Mouse (Mus musculus): ENCODE measurements around the gene Necab3. TPM values are rescaled to one million over a fixed set of nuclear protein-coding genes. Genes with fewer than 3 reads are reported as not detected.

Necab3 gene
- polyA plus RNA-seq, 1 experiment from 2014 or later, result 18.2 TPM

DNA sequence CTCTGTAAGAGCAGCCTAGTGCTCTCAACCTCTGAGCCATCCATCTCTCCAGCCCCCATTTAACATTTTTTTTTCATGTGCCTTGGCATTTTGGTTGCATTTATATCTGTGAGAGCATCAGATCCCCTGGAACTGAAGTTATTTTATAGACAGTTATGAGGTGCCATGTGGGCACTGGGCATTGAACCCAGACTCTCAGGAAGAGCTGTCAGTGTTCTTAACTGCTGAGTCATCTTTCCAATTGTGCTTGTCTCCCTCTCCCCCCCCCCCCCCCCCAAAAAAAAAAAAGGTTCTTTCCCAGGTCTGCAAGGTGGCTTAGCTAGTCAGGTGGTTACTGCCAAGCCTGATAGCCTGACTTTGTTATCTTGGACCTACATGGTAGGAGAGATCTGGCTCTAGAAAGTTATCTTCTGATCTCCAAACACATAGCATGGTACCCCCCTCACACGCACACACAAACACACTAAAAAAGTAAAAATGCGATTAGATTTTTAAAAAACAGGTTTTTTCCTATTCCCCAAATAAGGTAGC lies 58.9 kb downstream of the Necab3 start:
- 97% methylated on average over 2 of the region's 2 CpGs for WGBS

DNA sequence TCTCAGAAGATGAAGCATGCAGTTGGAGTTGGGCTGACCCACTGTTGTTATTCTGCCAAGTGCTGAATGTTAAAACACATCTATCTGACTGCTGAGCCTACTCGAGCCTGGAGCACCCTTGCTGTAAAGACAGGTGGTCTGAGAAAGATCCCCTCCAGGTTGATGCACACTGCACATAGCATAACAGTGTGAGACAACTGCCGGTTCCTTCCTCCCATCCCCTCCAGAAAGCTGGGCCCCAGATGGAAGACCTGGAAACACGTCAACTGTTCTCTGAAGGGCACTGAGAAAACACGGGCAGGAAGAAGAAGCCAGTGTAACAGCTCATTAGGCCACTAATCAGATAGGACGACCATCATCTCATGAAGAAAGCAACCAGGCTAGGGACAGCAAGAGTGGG lies 60.1 kb downstream of the Necab3 start:
- Histone ChIP-seq H3K4me3 (no peak overlapping the region), H3K4me1 (0 out of 2 replicates have a peak, but pooled peaks cover 2% of the 10 kb centered on the region), H3K27me3 (replicated peaks) (no peaks in the 10 kb centered on the region), H3K27ac (no peak overlapping the region), H3K36me3 (0 out of 2 replicates have a peak, but pooled peaks cover 7% of the 10 kb centered on the region), H3K9ac (no peak overlapping the region), H3K4me2 (replicated peaks) (no peak overlapping the region), H3K9me3 (no peaks in the 10 kb centered on the region)
- 69% methylated on average over 5 of the region's 5 CpGs for WGBS
- ATAC-seq (ENCODE audit: low FRiP score, low read depth), result no peak

More for the DNA sequence above, 58.9 kb downstream of the Necab3 start:
- H3K9me3 ChIP-seq, result no peaks in the 10 kb centered on the region
- no peak overlapping the region for H3K4me2 ChIP-seq (replicated peaks)
- 0 out of 2 replicates have a peak, but pooled peaks cover 2% of the 10 kb centered on the region for H3K4me1 ChIP-seq
- no peak overlapping the region for H3K9ac ChIP-seq
- H3K4me3 ChIP-seq, result no peak overlapping the region
- H3K27me3 ChIP-seq (replicated peaks), result no peaks in the 10 kb centered on the region
- 0 out of 2 replicates have a peak, but pooled peaks cover 7% of the 10 kb centered on the region for H3K36me3 ChIP-seq
- no peak for ATAC-seq (ENCODE audit: low FRiP score, low read depth)
- H3K27ac ChIP-seq, result no peak overlapping the region

GRCm38 (mm10) chr2:154495021-154495420 lies 63.7 kb downstream of the Necab3 start:
- 90% methylated on average over 4 of the region's 4 CpGs for WGBS
- Histone ChIP-seq H3K9ac (no peak overlapping the region), H3K4me3 (no peak overlapping the region), H3K9me3 (no peaks in the 10 kb centered on the region), H3K27me3 (replicated peaks) (no peaks in the 10 kb centered on the region), H3K4me1 (0 out of 2 replicates have a peak, but pooled peaks cover 2% of the 10 kb centered on the region), H3K4me2 (replicated peaks) (no peak overlapping the region), H3K36me3 (no peaks in the 10 kb centered on the region), H3K27ac (no peak overlapping the region)
- ATAC-seq (ENCODE audit: low FRiP score, low read depth), result no peak

Other genes with a start within 250 kb of the Necab3 start
- 15.2 and 15.7 TPM in 2 replicates for gene Cdk5rap1, start 185.9 kb downstream of the Necab3 start, polyA plus RNA-seq (2016; fragmentation: Nextera tagmentation; extraction: Ambion mirVana)
- gene Snta1, start 150.8 kb downstream of the Necab3 start, polyA plus RNA-seq (2016; fragmentation: Nextera tagmentation; extraction: Ambion mirVana), result 7.3 and 8.6 TPM in 2 replicates
- 62.4 and 67.0 TPM in 2 replicates for gene Cbfa2t2, start 122.4 kb downstream of the Necab3 start, polyA plus RNA-seq (2016; fragmentation: Nextera tagmentation; extraction: Ambion mirVana)
- gene 1700003F12Rik, start 11.8 kb downstream of the Necab3 start, polyA plus RNA-seq (2016; fragmentation: Nextera tagmentation; extraction: Ambion mirVana), result 2.2 and 3.2 TPM in 2 replicates
- gene Actl10, start 7.1 kb downstream of the Necab3 start, polyA plus RNA-seq (2016; fragmentation: Nextera tagmentation; extraction: Ambion mirVana), result 0.47 and 1.0 TPM in 2 replicates
- 29.9 and 30.8 TPM in 2 replicates for gene E2f1, start 11.0 kb upstream of the Necab3 start, polyA plus RNA-seq (2016; fragmentation: Nextera tagmentation; extraction: Ambion mirVana)
- gene Pxmp4, start 44.8 kb upstream of the Necab3 start, polyA plus RNA-seq (2016; fragmentation: Nextera tagmentation; extraction: Ambion mirVana), result 16.5 TPM in 2 replicates
- gene Zfp341, start 54.4 kb upstream of the Necab3 start, polyA plus RNA-seq (2016; fragmentation: Nextera tagmentation; extraction: Ambion mirVana), result 0.82 and 1.1 TPM in 2 replicates
- 0.46 and 0.58 TPM in 2 replicates for gene 4930519P11Rik, start 54.5 kb upstream of the Necab3 start, polyA plus RNA-seq (2016; fragmentation: Nextera tagmentation; extraction: Ambion mirVana)
- gene Chmp4b, start 92.8 kb upstream of the Necab3 start, polyA plus RNA-seq (2016; fragmentation: Nextera tagmentation; extraction: Ambion mirVana), result 21.8 and 29.4 TPM in 2 replicates
- not detected in 2 replicates for gene Gm14214, start 211.1 kb upstream of the Necab3 start, polyA plus RNA-seq (2016; fragmentation: Nextera tagmentation; extraction: Ambion mirVana)
- 36.7 and 49.2 TPM in 2 replicates for gene Raly, start 232.2 kb upstream of the Necab3 start, polyA plus RNA-seq (2016; fragmentation: Nextera tagmentation; extraction: Ambion mirVana)
- 0.89 TPM in 1 of 2 replicates, not detected in the other for gene a, start 232.5 kb upstream of the Necab3 start, polyA plus RNA-seq (2016; fragmentation: Nextera tagmentation; extraction: Ambion mirVana)